In genomic region chr16:90619565-90620311, GRCm38 (mm10) we compare ENCODE assay signal across 16 mouse cellular contexts.
DNase-seq lines count a peak whose midpoint lies in the region; ATAC-seq and TF ChIP-seq lines count a peak whose summit lies in the region.
"Had no signal": no experiment of that assay in that cellular context is flagged by ENCODE, and none has a peak within 500 bp of the region (broad histone marks: within the 10 kb centered on the region; RNA-seq: fewer than 3 reads in every experiment).

No protein-coding gene starts in this region.

- peak overlapping the region; percentile 16 for H3K27ac ChIP-seq in embryonic facial prominence, embryonic 10.5 days (replicated peaks)
- H3K27ac ChIP-seq in kidney, postnatal 0 days = 0 out of 2 replicates have a peak overlapping the region, but pooled peaks have one; percentile 8
- peak overlapping the region; percentile 96 for H3K27ac ChIP-seq in lung, embryonic 16.5 days (ENCODE audit: low read length)
- no peak overlapping the region for H3K27ac ChIP-seq in midbrain, embryonic 11.5 days (ENCODE audit: low read depth, low read length)
- H3K27ac ChIP-seq: heart, adult 2 months; liver, embryonic 14.5 days had no signal

- H3K9me3 ChIP-seq in embryonic facial prominence, embryonic 10.5 days = 0 out of 2 replicates have a peak, but pooled peaks cover 3% of the 10 kb centered on the region
- no peaks in the 10 kb centered on the region for H3K9me3 ChIP-seq in kidney, postnatal 0 days (replicated peaks; ENCODE audit: low read length)
- no peaks in the 10 kb centered on the region for H3K9me3 ChIP-seq in lung, embryonic 16.5 days (ENCODE audit: control insufficient read depth, low read length)
- no peaks in the 10 kb centered on the region for H3K9me3 ChIP-seq in midbrain, embryonic 11.5 days (ENCODE audit: control insufficient read depth, low read length)

- TF ChIP-seq CTCF in kidney, postnatal 0 days (IDR thresholded peaks at IDR 0.05; ENCODE audit: low read depth) = no peak

- peak; percentile 9 for DNase-seq in adrenal gland, postnatal 10 days
- no peak for DNase-seq in adrenal gland, adult 2 months
- DNase-seq in embryonic facial prominence, embryonic 10.5 days (ENCODE audit: low spot score) = no peak
- DNase-seq in kidney, postnatal 0 days (ENCODE audit: low spot score) = peak; percentile 85
- DNase-seq in midbrain, embryonic 11.5 days (ENCODE audit: low spot score, missing footprints) = no peak
- no peak for DNase-seq in layer of hippocampus, adult 9-11 months
- DNase-seq in layer of hippocampus, postnatal 36 days = no peak
- DNase-seq: adrenal gland, postnatal 14 days; cerebellum, postnatal 14 days; midbrain, embryonic 14.5 days; spleen, adult 18-20 months; thymus, adult 2 months had no signal

- H3K9ac ChIP-seq in kidney, postnatal 0 days (ENCODE audit: low read depth, low read length) = no peak overlapping the region
- no peak overlapping the region for H3K9ac ChIP-seq in lung, embryonic 16.5 days (ENCODE audit: low read length)
- H3K9ac ChIP-seq in midbrain, embryonic 11.5 days (ENCODE audit: low read length) = no peak overlapping the region
- H3K9ac ChIP-seq: liver, embryonic 14.5 days had no signal

- peaks cover 55% of the 10 kb centered on the region for H3K4me1 ChIP-seq in embryonic facial prominence, embryonic 10.5 days
- H3K4me1 ChIP-seq in kidney, postnatal 0 days (replicated peaks; ENCODE audit: insufficient read depth, low read length) = 0 out of 2 replicates have a peak, but pooled peaks cover 4% of the 10 kb centered on the region
- peaks cover 38% of the 10 kb centered on the region for H3K4me1 ChIP-seq in lung, embryonic 16.5 days (replicated peaks; ENCODE audit: control insufficient read depth, insufficient read depth, low read length)
- no peaks in the 10 kb centered on the region for H3K4me1 ChIP-seq in midbrain, embryonic 11.5 days (ENCODE audit: control insufficient read depth, insufficient read depth, low read length)

- ATAC-seq in kidney, postnatal 0 days (replicated peaks; ENCODE audit: low FRiP score, low read depth) = no peak; the same call in 1 of the 2 replicates
- peak; percentile 81 for ATAC-seq in lung, embryonic 16.5 days (ENCODE audit: low read depth)
- no peak for ATAC-seq in midbrain, embryonic 11.5 days (ENCODE audit: low FRiP score)
- ATAC-seq: Patski had no signal

- H3K4me3 ChIP-seq in embryonic facial prominence, embryonic 10.5 days = no peak overlapping the region
- H3K4me3 ChIP-seq in kidney, postnatal 0 days (replicated peaks; ENCODE audit: low read depth, low read length) = no peak overlapping the region
- no peak overlapping the region for H3K4me3 ChIP-seq in lung, embryonic 16.5 days (ENCODE audit: low read length)
- H3K4me3 ChIP-seq in midbrain, embryonic 11.5 days (ENCODE audit: low read depth, low read length) = no peak overlapping the region
- H3K4me3 ChIP-seq: heart, adult 2 months had no signal

- no peak overlapping the region for H3K4me2 ChIP-seq in kidney, postnatal 0 days (ENCODE audit: low read length)
- H3K4me2 ChIP-seq in lung, embryonic 16.5 days (ENCODE audit: low read depth, low read length) = no peak overlapping the region
- no peak overlapping the region for H3K4me2 ChIP-seq in midbrain, embryonic 11.5 days

- 74% methylated on average over 13 of the region's 13 CpGs for whole genome bisulfite sequencing in embryonic facial prominence, embryonic 10.5 days
- WGBS in kidney, postnatal 0 days = 34% methylated on average over 13 of the region's 13 CpGs
- WGBS in lung, embryonic 16.5 days = 36% methylated on average over 13 of the region's 13 CpGs
- 82% methylated on average over 13 of the region's 13 CpGs for WGBS in midbrain, embryonic 11.5 days

- 0 out of 2 replicates have a peak, but pooled peaks cover 5% of the 10 kb centered on the region for H3K27me3 ChIP-seq in embryonic facial prominence, embryonic 10.5 days (replicated peaks; ENCODE audit: low read depth, poor library complexity, severe bottlenecking)
- no peaks in the 10 kb centered on the region for H3K27me3 ChIP-seq in kidney, postnatal 0 days (ENCODE audit: insufficient read depth, low read length)
- H3K27me3 ChIP-seq in lung, embryonic 16.5 days (ENCODE audit: control insufficient read depth, insufficient read depth, low read depth, low read length) = no peaks in the 10 kb centered on the region
- H3K27me3 ChIP-seq in midbrain, embryonic 11.5 days (ENCODE audit: control insufficient read depth, insufficient read depth, low read length) = no peaks in the 10 kb centered on the region
- H3K27me3 ChIP-seq: Patski had no signal

- no peaks in the 10 kb centered on the region for H3K36me3 ChIP-seq in embryonic facial prominence, embryonic 10.5 days (replicated peaks)
- H3K36me3 ChIP-seq in kidney, postnatal 0 days (ENCODE audit: insufficient read depth, low read length) = no peaks in the 10 kb centered on the region
- no peaks in the 10 kb centered on the region for H3K36me3 ChIP-seq in lung, embryonic 16.5 days (ENCODE audit: control insufficient read depth, insufficient read depth, low read length)
- no peaks in the 10 kb centered on the region for H3K36me3 ChIP-seq in midbrain, embryonic 11.5 days (ENCODE audit: control insufficient read depth, insufficient read depth, low read length)

Comparison
In these comparisons a context has a peak if more than half of its experiments do, and no peak if none do; other contexts are left out.
1. DNase-seq: peak in adrenal gland, postnatal 10 days (single experiment) and kidney, postnatal 0 days (single experiment); none in adrenal gland, adult 2 months (single experiment), embryonic facial prominence, embryonic 10.5 days (single experiment), midbrain, embryonic 11.5 days (single experiment), layer of hippocampus, adult 9-11 months (single experiment) and layer of hippocampus, postnatal 36 days (0 of 2).